Mouse (Mus musculus): ENCODE results near the gene Micu2. TPM values are rescaled to one million over a fixed set of nuclear protein-coding genes. Genes with fewer than 3 reads are reported as not detected.

Gene Micu2
- polyA plus RNA-seq, 1 experiment from 2014 or later = 62.5 TPM

Other genes with a start within 250 kb of the Micu2 start
- gene Lats2, start 240.9 kb downstream of the Micu2 start, polyA plus RNA-seq (2018) = 11.3 to 15.3 TPM (median 12.1 TPM) in 3 replicates
- gene Sap18, start 201.1 kb downstream of the Micu2 start, polyA plus RNA-seq (2018) = 52.1 to 90.3 TPM (median 73.7 TPM) in 3 replicates
- gene Ska3, start 173.1 kb downstream of the Micu2 start, polyA plus RNA-seq (2018) = 0.67 to 3.6 TPM (median 1.9 TPM) in 3 replicates
- 21.8 to 55.2 TPM (median 27.0 TPM) in 3 replicates for gene Mrpl57, start 173.0 kb downstream of the Micu2 start, polyA plus RNA-seq (2018)
- 45.6 to 74.7 TPM (median 57.4 TPM) in 3 replicates for gene Zdhhc20, start 109.0 kb downstream of the Micu2 start, polyA plus RNA-seq (2018)
- gene Fgf9, start 71.3 kb upstream of the Micu2 start, polyA plus RNA-seq (2018) = 0.07 to 0.15 TPM in 2 of 3 replicates, not detected in the other